Mouse (Mus musculus) Muller cell, postnatal 12 days (primary cell): Measurements from ENCODE around the gene Krt83.

Source experiments
- DNase-seq: peaks from one replicate; pipeline ENCODE4 v3.0.0-alpha.2; 2015; ENCODE audit errors: inconsistent ontology term

The Krt83 gene

DNA sequence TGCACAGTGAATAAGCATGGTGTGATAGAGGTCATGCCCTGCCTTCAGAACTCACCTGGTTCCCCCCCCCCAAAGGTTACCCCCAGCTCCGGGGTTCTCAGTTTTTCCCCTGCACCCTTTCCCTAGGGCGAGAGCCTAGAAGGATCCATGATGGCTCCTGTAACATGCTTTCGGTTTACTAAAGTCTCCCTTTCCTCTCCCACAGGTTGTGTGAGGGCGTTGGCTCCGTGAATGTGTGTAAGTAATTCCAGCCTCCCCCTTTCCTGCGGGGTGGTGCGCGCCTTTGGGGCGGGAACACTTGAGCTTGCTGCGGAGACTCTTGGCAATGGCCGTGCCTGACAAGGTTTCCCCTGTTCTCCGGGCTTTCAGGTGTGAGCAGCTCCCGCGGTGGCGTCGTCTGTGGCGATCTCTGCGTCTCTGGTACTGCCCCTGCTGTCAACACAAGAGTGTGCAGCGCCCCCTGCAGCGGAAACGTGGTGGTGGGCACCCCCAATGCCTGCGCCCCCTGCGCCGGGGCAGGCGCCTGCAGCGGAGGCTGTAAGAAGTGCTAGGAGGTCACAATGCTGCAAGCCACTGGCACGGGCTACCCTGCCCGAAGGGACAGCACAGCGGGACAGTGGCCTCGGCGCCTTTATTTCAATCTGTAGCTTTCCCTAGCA is 12.2 kb downstream of the Krt83 start:
- DNase-seq: peak; percentile 48

- DNase-seq: peak; percentile 83
Measured at GRCm38 (mm10) chr15:101472952-101473528, 18.3 kb downstream of the Krt83 start, which contains the start of gene Krt86. Gene Krt86, plus strand, starts transcription at chr15:101473478.

DNA sequence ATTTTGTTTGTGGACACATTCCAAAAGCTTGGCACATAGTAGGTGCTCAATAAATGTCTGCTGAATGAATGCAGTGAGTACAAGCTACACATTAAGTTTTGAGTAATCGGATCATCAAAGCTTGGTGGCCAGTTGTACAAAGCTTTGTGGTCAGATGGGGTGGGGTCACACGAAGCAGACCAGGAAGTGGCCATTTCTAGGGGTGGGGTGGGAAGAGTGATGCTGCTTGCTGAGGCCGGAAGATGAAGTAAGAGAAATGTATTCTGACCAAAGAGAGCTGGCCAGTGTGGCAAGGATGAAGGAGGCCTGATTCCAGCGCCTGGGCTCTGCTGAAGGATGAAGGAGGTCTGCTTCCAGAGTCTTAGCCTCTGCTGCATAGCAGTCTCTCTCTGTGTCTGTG is 22.2 kb downstream of the Krt83 start:
- DNase-seq: no peak

DNA sequence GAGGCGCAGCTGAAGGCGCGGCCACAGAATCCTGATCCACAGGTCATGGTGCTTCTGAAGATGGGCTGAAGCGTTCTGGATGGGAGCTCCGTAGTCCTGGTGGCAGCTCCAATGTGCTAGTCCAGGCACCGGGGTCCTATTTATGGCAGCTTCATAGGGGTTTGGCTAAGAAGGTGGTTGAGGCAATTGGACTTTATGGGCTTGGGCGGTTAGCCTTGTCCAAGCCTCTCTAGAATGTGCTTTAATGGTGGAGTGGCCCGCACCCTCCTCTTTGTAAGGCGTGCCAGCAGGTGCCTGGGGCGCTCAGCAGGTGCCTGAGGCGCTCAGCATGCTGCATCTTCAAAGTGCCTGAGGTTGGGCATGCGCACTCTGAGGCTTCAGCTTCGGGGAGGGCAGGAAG is 27.7 kb downstream of the Krt83 start, which contains the start of gene Krt81:
Gene Krt81 (minus strand): TSS at position 101 of the 400 bp plus-strand sequence.
- DNase-seq: no peak

- no peak for DNase-seq
Measured at GRCm38 (mm10) chr15:101459283-101459682, 32.0 kb downstream of the Krt83 start.

DNA sequence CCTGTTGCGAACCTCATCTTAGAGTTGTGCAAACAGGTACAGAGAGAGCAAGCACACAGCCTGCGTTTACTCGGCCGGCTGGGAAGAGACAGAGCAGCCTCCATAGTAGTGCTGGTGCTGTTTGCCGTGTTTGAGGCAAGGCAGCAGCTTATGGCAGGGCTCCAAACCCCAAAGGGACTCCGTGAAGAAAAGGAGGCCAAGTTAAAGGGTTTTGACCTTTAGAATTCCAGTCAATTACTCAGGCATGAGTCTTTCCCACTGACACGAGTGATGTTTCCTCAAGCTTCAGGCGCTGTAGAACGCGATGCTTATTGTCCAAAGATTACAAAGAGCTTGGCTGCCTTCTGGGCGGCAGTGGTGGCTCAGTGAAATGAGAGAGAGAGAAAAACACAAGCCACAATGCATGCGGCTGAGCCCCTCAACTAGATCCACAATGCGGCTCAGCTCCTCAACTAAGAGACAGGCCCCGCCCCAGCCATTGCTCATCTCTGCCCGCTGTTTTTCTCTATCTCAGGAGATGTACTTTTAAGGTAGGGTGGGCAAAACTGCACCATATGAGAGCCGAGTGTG is 32.9 kb downstream of the Krt83 start:
- DNase-seq: peak; percentile 76

DNA sequence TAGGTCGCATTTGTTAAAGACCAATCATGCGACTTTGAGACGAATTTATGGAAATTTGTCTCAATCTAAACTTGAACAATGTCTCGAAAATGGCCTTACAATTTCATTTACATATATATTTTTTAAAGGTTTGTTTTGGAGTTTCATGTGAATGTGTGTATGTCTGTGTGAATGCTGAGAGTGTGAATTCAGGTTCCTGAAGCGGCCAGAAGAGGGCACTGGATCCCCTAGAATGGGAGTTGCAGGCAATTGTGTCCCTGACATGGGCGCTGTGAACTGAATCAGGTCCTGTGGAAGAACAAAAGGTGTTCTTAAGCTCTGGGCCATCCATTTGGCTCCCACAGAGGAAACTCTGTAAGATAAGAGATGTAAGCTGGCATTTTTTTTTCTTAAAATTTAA is 35.4 kb downstream of the Krt83 start:
- no peak for DNase-seq

DNA sequence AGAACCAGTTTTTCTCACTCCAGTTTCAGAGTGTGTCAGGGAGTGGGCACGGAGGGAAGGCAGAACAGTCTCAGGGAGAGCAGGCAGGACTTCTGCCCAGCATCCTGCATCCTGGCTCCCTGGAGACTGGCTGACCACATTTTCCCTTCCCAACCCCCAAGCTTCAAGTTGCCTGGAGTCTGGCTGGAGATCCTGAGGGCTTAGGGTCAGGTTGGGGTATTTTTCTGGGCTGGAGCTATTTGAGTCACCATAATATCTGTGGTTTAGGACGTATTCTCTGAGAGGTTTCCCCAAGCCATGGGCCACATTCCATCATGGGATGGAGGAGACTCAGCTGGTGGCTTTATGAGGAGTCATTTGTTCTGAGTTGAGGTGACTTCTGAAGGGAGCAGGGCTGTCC is 36.0 kb downstream of the Krt83 start:
- peak; percentile 78 for DNase-seq

DNA sequence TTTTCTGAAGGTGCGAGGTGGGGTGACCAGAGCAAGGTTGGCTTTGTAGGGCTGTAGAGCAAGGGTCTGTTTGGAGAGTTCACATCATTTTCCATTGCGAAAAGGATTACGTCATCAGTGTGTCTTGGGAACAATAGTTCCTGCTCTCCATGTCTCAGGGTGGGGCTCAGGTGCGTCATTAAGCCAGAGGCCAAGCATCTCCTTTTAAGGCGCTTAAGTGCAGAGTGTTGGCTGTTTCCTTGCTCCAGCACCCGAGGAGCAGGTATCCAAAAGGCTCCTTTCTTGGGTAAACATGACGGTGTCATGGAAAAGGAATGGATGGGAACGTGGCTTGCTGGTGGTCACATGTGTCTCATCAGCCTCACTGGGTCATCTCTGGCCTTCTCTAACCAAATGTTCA is 36.5 kb downstream of the Krt83 start:
- DNase-seq: no peak

GRCm38 (mm10) chr15:101453093-101453736 is 38.1 kb downstream of the Krt83 start:
- peak; percentile 45 for DNase-seq

- DNase-seq: no peak
Measured at GRCm38 (mm10) chr15:101447444-101447843, 43.9 kb downstream of the Krt83 start, which contains the start of gene Krt88. Gene Krt88, plus strand, starts transcription at chr15:101447744.

DNA sequence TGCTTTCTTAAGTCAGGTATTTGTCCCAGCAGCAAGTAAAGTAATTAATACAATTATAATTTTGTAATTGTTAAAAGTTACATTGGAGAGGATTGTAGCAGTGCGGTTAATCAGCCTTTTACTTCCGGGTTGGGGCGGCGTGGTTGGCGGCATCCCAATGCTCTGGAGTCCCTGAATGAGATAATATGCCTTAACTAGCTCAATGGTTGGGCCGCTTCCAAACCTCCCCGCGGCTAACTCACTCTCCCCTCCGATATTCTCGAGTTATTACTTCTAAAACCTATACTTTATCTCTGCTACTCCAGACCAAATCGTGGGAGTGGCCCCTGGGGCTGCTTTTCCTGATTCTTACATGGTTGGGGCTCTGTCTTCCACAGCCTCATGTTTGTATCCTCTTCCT is 44.7 kb downstream of the Krt83 start:
- DNase-seq: peak; percentile 20

- no peak for DNase-seq
Measured at GRCm38 (mm10) chr15:101440837-101441236, 50.5 kb downstream of the Krt83 start.

DNA sequence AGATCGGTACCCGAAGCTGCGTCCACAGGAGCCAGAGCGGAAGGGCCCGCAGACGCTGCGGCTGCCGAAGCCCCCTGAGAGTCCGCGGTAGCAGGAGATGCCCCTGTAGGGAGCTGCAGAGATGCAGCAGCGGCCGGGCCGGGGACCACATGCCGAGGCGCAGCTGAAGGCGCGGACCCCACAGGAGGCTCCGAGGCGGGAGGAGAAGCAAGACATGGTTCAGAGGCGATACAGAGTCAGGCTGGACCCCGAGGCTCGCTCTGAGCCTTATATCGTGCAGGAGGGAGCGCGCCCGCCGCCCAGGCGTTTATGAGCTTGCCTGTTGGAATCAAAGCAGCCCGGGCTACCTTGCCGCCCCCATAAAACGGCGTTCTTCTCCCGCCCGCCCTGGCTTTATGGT is 52.8 kb downstream of the Krt83 start, which contains the start of gene Krt87:
Gene Krt87 (minus strand): TSS at position 250 of the 400 bp plus-strand sequence.
- no peak for DNase-seq

DNA sequence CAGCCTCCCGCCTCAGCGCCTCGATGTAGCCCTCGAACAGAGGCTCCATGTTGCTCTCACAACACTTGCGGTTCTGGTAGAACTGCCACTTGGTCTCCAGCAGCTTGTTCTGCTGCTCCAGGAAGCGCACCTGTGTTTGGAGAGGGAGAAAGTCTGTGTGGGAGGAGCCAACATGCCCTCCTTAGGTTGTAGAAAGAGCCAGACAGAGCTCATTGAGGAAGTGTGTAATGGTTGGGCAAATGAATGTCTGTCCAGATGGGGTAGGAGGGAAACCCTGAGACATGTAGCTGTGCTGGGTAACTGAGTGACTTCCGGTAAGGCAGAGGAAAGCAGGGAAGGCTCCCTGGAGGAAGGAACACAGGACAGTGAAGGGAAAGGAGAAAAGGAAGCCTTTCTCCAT is 54.7 kb downstream of the Krt83 start:
- DNase-seq: no peak
